Mouse (Mus musculus): ENCODE measurements around the gene Asic2. TPM values are rescaled to one million over a fixed set of nuclear protein-coding genes. Genes with fewer than 3 reads are reported as not detected.

The Asic2 gene
- total RNA-seq, 1 experiment from 2014 or later: not detected

DNA sequence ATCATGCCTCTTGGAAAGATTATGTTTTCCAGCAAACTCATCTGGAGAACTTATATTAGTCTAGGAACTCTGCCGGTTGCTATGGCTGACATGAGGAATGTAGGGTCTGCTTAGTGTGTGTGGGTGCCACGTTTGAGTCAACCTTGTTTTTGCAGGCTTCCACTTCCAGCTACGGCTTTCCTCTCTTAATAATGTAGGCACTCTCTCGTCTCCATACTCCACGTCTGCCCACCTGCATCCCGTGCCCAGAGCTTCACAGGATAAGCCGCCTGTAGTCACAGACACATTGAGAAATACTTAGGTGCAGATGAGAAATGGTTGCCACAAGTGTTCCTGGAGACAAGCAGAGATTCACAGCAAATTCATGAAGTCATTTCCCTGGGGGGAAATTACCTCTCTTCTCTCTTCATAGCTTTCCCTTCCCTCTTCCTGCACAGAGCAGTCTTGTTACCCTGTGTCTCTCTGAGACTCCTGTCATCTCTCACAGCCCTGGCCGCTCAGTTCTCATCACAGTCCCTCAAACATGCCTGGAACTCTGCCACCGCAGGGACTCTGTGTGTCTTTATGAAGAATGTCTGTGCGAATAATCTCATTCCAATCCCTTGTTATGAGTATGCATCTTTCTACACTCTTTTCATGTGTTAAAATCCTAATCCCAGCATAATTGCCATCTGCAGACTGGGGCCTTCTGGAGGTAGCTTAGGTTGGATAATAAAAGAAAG is 102.4 kb downstream of the Asic2 start:
- no peak for ATAC-seq (ENCODE audit: extremely low read depth, insufficient number of reproducible peaks, low FRiP score, poor library complexity, severe bottlenecking)

DNA sequence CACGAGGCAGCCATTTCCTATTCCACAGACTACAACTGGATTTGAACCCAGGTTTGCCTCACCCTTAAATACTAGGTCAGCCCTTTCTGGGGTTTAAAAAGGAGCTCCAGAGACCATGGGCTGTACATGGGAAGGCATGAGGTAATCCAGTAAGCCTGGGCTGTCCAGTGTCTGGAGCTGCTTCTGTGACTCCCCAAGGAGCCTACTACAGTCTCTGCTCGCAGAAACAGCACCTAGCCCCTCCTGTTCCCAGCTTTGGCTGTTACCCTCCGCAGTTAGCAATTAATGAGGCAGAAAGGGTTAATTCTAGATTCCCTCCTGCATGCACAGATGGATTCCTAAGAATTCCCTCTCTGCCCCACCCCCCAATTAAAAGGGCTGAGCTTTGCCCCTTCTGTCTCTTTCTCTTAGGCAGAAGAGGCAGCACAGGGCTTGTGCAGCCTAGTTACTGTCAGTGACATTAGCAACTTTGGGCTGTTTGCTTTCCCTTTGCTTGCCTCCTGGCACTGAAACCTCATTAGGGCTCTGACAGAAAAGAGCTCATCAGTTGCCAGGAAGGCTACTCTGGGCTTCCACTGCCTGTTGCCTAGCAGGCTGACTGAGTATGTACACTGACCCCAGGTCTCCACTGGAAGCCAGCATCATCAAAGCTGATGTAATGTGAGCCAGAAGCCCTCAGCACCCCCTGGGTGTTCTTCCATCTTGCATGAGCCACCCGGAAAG is 107.8 kb downstream of the Asic2 start, which contains the start of gene 5530401A14Rik:
Gene 5530401A14Rik, plus strand, starts transcription at position 424 of the 723 bp plus-strand sequence.
- no peak for ATAC-seq (ENCODE audit: extremely low read depth, insufficient number of reproducible peaks, low FRiP score, poor library complexity, severe bottlenecking)

DNA sequence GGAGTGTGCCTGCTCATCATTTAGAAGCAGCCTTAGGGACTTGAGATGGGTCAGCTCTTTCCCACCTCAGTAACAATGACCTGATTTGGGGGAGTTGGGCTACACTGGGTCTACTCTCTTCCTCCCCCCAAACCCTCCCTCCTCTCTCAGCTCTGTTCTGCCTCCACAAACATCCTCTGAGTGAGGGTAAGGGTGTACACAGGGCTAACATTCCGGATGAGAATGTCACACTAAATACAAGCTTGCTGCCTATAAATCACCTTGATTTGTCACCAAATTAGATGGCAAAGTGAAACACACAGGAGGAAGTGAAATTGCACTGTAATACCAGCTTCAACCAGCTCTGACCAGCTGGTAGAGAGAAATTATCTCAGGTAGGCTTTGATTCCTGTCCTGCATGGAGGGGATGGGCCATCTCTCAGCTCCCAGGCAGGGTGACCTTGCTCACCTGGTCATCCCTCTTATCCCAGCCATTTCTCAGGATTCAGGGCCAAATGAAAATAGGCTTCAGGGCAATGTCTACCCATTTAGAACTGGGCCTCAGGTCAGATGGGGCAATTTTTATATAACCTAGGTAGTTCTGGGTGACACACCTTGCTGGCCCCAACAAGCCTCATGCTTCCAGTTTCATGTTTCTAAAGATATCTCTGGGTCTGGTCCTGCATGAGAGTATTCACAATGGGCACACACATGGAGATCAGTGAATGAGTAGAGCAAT is 120.3 kb downstream of the Asic2 start:
- ATAC-seq (ENCODE audit: extremely low read depth, insufficient number of reproducible peaks, low FRiP score, poor library complexity, severe bottlenecking): no peak

DNA sequence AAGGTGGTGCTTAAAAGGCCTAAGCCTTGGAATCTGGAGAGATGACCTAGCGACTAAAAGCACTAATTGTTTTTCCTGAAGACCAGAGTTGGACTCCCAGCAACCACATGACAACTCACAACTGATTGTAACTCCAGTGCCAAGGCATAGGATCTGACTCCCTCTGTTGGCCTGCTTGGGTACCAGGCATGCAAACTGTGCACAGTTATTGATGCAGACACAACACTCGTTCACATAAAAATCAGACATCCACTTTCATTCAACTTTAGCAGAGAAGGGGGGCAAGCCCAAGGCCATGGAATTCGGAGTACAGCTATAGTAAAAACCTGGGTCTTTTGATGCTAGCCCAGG is 122.6 kb downstream of the Asic2 start:
- no peak for ATAC-seq (ENCODE audit: extremely low read depth, insufficient number of reproducible peaks, low FRiP score, poor library complexity, severe bottlenecking)

DNA sequence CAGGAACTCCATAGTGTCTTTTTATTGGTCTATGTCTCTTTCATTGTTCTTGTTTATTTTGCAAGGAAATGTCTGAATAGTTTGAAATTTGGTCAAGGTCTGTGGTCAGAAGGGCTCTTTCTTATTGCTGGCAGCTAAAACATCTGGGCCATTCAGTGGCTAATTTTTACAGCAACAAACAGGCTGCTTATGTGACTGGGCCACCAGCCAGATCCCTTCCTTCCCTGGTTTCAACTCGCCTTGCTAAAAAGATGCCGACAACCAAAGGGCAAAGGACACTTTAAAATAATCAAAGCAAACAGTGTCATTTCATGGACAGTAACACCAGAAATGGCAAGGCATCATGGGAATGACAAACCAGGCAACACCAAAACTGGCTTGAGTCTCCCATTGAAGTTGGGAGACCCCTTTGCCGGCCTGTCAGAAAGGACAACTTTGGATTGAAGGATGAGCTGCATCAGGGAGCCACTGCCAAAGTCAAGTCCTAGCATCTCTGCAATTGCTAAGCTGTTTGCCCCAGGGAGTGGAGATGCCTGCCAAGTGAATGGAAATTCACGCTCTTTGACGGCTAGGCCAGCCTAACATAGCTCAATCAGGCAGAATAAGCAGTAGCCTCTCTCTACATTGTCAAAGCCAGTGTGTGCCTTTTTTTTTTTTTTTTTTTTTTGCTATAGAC is 123.1 kb downstream of the Asic2 start:
- no peak for ATAC-seq (ENCODE audit: extremely low read depth, insufficient number of reproducible peaks, low FRiP score, poor library complexity, severe bottlenecking)

DNA sequence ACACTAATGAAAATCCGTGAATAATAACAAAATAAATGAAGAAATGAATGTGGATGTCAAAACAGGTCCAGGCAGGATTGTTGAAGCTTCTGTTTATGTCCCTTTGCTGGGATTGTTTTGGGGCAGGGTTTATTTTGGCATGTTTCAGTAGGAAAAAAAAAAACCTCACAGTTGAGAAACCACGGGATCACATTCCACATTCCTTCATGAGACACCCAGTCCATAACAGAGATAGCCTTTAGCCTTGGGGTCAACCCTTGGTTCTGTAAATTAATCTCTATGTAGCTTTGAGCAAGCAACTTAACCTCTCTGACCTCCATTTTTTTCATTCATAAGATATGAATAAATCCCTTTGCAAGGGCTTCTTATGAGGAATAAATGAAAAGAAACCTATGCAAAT is 127.3 kb downstream of the Asic2 start:
- no peak for ATAC-seq (ENCODE audit: extremely low read depth, insufficient number of reproducible peaks, low FRiP score, poor library complexity, severe bottlenecking)

DNA sequence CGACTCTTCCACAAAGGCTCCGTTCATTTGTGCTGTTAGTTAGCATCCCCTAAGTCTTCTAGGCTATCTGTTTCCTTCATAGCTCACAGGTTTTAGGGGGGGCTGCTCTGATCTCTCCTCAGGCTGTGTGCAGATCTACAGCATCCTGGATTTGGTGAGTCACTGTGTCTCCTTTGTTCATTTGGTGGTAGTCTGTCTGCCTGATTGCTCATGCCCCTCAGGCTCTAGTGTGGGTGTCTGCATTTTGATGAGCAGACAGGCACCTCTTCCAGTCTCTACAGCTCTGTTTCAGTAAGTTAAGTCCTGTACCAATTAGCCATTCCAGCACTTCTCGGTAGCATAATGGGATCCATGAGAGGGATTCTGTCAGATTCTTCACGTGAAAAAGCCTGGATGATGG is 129.8 kb downstream of the Asic2 start:
- no peak for ATAC-seq (ENCODE audit: extremely low read depth, insufficient number of reproducible peaks, low FRiP score, poor library complexity, severe bottlenecking)

DNA sequence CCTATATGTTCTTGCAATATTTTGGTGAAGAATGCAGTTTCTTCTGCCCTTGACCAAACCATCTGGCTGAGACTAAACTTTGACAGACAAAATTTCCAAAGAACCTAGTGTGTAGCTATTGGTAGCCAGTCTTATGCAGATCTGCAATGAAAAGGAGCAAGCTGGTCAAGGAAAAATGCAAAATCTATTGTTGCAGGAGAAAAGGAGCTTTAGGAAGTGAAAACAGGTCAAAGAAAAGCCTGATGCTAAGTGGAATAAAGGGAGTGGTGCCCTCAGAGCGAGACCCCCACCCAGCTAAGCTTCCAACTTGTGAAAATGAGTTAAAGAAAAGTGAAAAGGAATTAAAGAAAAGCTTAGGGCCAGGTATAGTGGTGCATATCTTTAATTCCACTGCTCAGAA is 135.9 kb downstream of the Asic2 start:
- ATAC-seq (ENCODE audit: extremely low read depth, insufficient number of reproducible peaks, low FRiP score, poor library complexity, severe bottlenecking): no peak

DNA sequence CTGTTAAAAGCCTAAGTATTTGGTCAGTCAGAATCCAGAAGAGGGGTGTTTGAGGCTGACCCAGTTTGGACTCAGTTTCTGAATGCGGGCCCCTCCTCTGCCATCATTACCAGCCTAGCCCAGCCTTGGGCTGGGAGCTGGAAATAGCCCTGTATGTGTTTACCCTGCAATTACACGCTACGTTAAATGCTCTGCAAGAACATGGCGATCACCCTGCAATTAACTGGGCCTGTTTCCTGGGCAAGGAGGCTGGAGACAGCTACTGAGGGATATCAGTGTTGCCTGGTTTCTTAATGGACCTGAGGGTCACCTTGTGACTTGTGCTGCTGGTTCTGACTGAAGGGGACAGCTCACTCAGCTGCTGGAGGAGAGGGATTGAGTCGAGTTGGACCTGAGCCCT is 151.7 kb downstream of the Asic2 start:
- no peak for ATAC-seq (ENCODE audit: extremely low read depth, insufficient number of reproducible peaks, low FRiP score, poor library complexity, severe bottlenecking)

DNA sequence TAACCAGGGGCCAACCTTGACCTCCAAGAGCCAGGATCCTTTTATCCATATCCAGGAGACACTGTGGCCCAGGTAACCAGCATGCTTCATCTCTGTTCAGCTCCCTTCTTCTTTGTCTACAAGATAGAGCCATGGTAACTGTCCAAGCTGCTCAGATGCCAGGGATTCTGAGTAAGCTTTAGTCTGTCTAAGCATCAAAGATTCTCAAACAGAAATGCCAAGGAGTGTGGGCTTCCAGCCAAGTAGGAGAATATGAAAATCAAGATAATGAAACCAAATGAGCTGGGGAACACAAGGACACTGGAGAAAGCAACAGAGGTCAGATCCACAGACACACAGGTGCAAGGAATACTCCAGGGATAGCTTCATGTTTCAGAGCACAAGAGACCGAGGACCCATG is 153.4 kb downstream of the Asic2 start:
- ATAC-seq (ENCODE audit: extremely low read depth, insufficient number of reproducible peaks, low FRiP score, poor library complexity, severe bottlenecking): no peak

DNA sequence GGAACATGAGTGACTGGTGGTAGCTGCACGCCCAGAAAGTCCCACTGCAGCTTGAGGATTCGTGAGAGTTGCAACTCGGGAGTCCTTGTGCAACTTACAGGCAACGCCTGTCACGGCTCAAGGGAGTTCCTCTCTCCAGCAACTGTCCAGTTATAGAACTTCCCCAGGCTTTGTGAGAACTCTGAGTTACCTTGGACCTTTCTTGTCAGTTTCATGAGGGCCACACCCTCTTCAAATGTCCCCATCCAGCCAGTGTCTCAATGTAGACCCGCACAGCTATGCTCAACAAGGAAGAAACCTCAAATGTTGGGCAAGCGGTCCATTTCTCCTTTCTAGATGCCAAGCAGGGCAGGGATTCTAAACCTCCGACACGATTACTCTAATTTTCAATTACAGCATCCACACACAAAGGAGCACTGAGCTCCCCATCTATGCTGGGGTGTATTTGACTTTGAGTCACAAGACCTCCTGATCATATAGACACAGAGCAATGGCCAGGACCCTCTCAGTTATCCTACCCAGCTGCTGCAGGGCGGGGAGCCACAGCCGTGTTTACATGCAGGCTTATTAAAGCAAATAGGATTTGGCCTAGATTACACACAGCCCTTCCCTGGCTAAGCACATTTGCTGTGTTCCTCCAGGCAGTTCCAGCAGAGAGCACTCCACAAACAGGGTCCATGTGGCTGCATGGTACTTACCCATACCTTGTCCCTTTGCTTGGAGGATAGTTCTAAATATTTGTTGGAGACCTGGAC is 161.2 kb downstream of the Asic2 start:
- ATAC-seq (ENCODE audit: extremely low read depth, insufficient number of reproducible peaks, low FRiP score, poor library complexity, severe bottlenecking): no peak

DNA sequence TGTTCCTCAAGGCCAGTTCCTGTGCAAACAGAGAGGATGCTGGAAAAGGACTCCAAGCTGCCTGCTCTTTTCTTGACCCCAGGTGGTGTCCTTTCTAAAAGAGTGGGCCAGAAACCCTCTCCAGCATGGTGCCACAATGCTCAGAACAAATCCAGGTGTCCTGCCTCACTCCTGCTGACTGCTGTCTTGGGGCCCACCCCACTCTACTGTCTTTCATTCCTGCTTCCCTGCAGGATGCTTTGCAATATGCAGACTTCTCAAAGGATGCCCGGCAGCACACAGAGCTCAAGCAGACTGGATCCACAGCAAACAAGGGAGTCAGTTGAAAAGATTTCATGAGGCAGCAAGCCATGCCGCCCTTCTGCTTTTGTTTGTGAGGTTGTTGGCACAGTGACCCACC is 164.7 kb downstream of the Asic2 start:
- ATAC-seq (ENCODE audit: extremely low read depth, insufficient number of reproducible peaks, low FRiP score, poor library complexity, severe bottlenecking): no peak

DNA sequence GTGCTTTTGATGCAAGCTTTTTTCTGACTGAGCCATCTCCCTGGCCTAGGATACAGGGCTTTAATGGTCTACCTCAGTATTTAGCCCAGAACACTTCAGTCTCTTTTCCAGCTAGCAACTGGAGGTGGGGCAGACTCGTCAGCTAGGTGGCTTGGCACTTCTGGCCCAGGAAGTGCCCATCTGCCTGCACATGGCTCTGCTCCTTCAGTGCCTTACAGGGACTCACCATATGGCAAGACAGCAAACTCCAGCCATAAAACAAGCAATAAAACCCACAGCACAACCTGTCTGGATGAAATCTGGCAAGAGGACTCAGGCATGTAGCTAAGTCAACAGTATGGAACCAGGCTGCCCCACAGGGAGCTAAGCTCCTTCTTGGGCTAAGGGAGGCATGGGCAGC is 165.6 kb downstream of the Asic2 start:
- ATAC-seq (ENCODE audit: extremely low read depth, insufficient number of reproducible peaks, low FRiP score, poor library complexity, severe bottlenecking): no peak

DNA sequence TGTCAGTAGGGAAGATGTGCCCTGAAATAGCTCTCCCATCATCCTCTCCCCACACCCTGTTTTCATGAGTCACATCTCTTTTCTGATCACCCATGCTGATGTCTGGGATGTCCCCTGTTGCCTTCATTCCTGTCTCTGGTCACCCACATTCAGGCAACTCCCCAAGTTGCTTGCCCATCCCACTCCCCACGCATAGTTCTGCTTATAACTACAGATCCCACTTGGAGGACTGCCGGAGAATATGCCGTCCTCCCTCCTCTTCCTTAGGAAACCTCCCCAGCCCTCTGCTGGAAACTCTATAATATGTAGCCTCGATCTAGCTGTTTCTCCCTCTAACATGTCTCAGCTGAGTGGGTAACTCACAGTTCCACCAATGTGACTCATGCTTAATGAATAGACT is 167.4 kb downstream of the Asic2 start:
- ATAC-seq (ENCODE audit: extremely low read depth, insufficient number of reproducible peaks, low FRiP score, poor library complexity, severe bottlenecking): no peak

DNA sequence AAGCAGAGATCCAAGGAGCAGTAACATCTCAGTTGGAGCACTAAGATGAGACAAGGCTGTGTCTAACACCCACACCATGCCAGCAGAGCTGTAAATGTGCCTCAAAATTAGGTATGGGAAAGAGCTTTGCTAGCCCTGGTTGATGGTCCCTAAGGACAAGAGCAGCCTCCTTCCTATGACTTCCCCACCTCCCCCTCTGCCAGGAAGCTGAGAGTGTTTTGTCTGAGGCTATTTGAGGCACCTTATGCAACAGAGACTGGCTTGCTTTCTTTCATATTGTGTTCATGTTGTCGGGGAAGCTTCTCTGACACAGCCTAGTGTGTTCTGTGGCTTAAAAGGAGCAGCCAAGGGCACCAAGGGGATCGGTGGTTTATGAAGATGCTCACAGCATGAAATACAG is 174.7 kb downstream of the Asic2 start:
- no peak for ATAC-seq (ENCODE audit: extremely low read depth, insufficient number of reproducible peaks, low FRiP score, poor library complexity, severe bottlenecking)

DNA sequence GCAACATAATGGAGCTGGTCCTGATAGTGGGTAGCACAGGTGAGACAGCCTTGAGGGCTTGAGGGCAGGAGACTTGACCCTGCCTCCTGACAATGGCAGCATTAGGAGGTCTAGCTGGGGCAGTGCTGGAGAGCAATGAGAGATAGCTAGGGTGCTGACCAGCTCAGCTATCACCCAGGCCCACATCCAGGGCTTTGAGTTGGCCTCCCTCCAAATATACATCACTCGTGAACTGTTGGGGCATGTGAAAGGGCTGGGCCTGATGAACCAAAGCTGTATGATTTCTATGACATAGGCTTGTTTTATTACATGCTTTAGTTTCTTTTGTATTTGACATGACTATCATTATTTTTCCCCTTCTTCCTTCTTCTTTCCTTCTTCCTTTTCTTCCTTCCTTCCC is 176.7 kb downstream of the Asic2 start:
- ATAC-seq (ENCODE audit: extremely low read depth, insufficient number of reproducible peaks, low FRiP score, poor library complexity, severe bottlenecking): no peak

DNA sequence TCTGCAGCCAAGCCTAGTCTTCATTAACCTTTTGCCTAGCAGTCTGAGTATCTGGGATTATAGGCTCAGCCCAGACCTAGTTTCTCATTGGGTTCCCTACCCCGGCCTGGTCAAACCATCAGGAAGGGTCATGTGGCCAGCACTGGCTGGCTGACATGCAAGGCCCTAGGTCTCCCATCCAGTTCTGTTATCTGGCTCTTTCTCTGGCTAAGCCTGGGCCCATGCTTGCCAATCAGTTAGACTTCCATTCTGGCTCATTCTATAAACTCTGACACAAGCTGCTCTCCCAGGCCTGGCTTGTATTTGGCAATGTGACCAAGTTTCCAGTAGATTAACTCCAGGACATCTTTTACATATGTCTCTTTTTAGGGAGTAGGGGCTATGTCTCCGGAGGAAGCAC is 187.7 kb downstream of the Asic2 start:
- no peak for ATAC-seq (ENCODE audit: extremely low read depth, insufficient number of reproducible peaks, low FRiP score, poor library complexity, severe bottlenecking)

DNA sequence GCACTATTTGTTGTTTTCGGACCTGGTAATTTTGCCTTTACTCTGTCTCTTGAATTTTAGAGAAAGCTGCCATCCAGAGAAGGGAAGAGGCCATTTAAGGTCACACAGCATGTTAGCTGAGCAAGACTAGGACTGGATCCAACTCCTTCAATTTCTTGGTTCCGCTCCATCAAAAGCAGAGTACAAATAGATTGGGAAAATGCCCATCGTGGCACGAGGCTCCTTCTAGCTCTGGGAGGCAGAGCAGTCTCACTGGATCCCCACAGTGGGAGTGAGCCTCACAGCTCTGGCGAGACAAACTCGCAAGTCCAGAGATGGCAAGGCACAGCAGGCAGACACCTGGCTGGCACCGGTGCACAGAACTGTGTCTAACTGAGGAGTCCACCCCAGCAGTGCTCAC is 188.4 kb downstream of the Asic2 start:
- no peak for ATAC-seq (ENCODE audit: extremely low read depth, insufficient number of reproducible peaks, low FRiP score, poor library complexity, severe bottlenecking)
